Mouse (Mus musculus): Measurements from ENCODE around the gene Olfr1247.
"Not testable (repeated sequence)": the region's sequence is repeated elsewhere in the genome, so short reads cannot be mapped to it uniquely, and the experiment has no call there.

Gene Olfr1247

DNA sequence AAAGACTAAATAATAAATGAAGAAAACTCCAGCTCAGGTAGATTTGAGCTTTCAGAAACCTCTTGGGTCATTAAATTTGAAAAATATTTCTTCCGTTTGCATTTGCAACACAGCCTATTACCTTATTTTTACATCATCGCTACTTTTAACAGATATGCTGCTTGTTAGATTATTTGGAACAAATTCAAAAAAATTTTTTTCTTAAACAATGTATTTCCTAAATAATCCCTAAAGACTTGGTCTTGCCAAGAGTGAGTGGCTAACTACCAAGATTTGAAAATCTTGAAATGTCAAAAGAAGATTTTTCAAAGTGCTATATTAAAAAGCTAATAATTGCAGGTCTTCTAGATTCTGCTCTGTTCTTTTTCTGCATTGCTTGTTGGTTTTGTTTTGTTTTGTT, at the start of gene Olfr1247:
TSS of gene Olfr1247 (minus strand) at position 101 of the 400 bp plus-strand sequence.
- DNase-seq: no peak

DNA sequence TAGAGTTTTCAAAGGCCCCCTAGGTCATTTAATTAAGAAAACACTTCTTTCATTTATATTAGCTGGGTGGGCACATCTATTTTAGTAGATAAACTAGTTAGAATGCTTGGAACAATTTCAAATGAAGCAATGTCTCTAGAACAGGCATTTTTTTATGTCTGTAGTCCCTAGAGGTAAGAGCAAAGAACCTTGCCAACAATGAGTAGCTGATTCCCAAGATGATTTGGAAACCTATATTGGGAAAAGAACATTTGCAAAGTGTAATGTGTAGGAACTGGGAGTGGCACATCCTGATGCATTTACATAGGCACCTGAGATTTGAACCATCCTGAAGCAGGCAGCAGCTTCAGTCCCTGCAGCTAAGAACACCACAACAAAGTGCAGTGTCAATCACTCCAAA, 47.4 kb upstream of the Olfr1247 start, which contains the start of gene Olfr1250:
TSS of gene Olfr1250 (minus strand) at position 101 of the 400 bp plus-strand sequence.
- DNase-seq: no peak

DNA sequence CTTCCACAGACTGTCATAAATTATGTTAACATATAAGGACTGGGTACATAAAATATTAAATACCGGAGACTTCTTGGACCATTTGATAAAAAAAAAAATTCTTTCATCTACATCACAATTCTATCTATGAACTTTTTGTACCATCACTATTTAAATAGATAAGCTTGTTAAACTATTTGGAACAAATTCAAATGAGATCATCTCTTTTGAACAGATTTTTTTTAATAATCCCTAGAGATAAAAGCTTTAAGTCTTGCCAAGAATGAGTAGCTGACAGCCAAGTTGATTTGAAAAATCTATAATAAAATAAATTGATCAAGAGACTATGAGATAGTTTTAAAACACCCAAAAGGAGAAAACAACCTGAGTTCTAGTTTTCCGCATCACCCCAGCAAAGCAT, 21.0 kb upstream of the Olfr1247 start, which contains the start of gene Olfr1249:
TSS of gene Olfr1249 (minus strand) at position 101 of the 400 bp plus-strand sequence.
- DNase-seq: no peak

DNA sequence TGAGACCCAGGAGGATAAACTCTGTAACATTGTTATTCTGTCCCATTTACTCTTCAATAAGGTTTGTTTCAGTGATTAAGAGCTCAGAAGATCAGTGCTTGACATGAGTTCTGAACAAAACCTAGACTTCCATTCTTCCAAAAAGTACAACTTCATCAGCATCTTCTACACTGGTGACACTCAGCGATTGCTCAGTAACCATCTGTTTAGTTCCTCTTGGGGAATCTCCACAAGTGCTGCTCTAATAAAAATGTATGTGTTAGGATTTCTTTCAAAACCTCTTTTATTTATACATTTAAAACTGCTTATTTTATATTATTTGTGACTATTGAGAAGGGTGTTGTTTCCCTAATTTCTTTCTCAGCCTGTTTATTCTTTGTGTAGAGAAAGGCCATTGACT, 4.2 kb upstream of the Olfr1247 start, which contains the start of gene Olfr1248:
TSS of gene Olfr1248 (minus strand) at position 101 of the 400 bp plus-strand sequence.
- DNase-seq: not testable (repeated sequence)

DNA sequence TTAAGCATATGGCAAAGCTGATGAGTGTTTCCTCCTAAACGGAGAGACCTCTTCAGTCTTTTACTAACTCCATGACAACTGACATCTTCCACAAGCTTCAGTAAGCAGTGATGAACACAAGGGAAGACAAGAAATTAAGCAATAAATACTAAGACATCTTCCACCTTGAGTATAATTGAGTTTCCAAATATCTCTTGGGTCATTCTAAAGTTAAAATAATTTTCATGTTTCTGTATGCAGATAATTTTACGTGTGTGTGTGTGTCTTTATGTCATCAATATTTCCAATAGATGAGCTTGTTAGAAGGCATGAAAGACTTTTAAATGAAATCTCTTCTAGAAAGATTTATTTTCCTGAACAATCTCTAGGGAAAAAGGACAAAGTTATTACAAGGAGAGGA, 20.9 kb downstream of the Olfr1247 start, which contains the start of gene Olfr1246:
TSS of gene Olfr1246 (minus strand) at position 101 of the 400 bp plus-strand sequence.
- DNase-seq: no peak

DNA sequence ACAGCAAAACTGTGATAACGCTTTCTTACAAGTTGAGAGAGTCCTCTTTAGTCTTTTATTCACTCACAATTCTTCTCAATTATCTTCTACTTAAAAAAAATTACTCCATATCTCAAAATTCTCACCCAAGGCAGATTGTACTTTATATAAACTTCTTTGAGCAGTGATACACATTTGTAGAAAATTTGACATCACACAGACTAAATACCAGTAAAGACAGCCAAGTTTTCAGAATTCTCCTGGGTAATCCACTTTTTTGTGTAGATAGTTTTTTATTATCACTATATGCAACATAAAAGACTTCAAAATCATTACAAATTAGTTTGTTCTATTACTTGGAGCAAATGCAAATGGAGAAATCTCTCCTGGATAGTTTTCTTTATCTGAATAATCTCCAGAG, 35.6 kb downstream of the Olfr1247 start, which contains the start of gene Olfr1245:
TSS of gene Olfr1245 (minus strand) at position 101 of the 400 bp plus-strand sequence.
- DNase-seq: no peak

DNA sequence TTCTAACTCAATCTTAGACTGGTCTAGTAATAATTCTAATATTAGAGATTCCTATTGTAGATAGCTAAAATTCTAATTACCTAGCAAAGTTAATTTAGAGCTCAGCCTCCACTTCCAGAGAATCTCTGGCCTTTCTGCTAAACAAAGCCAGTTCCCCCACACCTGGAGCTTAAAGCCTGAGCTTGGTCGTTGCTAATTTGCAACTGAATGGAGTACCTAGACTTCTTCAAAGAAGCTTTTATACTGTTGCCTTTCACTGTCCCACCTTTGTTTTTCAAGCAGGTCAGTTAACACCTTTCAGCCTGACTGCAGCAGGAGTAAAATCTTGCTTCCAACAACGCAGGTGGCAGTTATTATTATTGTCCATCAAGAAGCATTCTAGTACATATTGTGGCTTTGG, 51.2 kb downstream of the Olfr1247 start:
- DNase-seq: not testable (repeated sequence)

All from lung, adult 18-20 months (tissue).